Mouse (Mus musculus) heart, embryonic 10.5 days (tissue): ENCODE results near the gene Tk1. TPM values are rescaled to one million over a fixed set of nuclear protein-coding genes. Genes with fewer than 3 reads are reported as not detected.

Experiments used
- DNase-seq: peaks from one replicate; pipeline ENCODE4 v3.0.0-alpha.2; 2017; ENCODE audit warnings: low spot score
- H3K27ac ChIP-seq: fragments of 300-500 bp; sonication (generic); 2 replicates; pipeline ENCODE4 v1.5.1; 2016; ENCODE audit warnings: mild to moderate bottlenecking
- H3K27me3 ChIP-seq: fragments of 300-500 bp; sonication (generic); 2 replicates; pipeline ENCODE4 v1.6.1; 2016; ENCODE audit warnings: mild to moderate bottlenecking; ENCODE audit not compliant: poor library complexity, insufficient read depth, severe bottlenecking
- H3K36me3 ChIP-seq: fragments of 300-500 bp; sonication (generic); 2 replicates; pipeline ENCODE4 v1.6.1; 2016; ENCODE audit warnings: mild to moderate bottlenecking, moderate library complexity
- H3K4me1 ChIP-seq: fragments of 300-500 bp; sonication (generic); 2 replicates; pipeline ENCODE4 v1.6.1; 2016; ENCODE audit warnings: mild to moderate bottlenecking
- H3K4me3 ChIP-seq: fragments of 300-500 bp; sonication (generic); 2 replicates; pipeline ENCODE4 v1.5.1; 2016; ENCODE audit warnings: mild to moderate bottlenecking, moderate library complexity
- H3K9me3 ChIP-seq: fragments of 300-500 bp; sonication (generic); 2 replicates; pipeline ENCODE4 v1.6.1; 2016; ENCODE audit warnings: mild to moderate bottlenecking, moderate library complexity
- WGBS: fragments of 180-500 bp; shearing (Covaris S2); methylation state at CpG from one replicate; pipeline ENCODE4 v1.1.7; 2016; 5-methylcytosine and 5-hydroxymethylcytosine counted together
- polyA plus RNA-seq: library from polyadenylated mRNA; unstranded; fragments of >200 nt; fragmentation: Nextera tagmentation; extraction: Ambion mirVana; gene quantifications from 2 replicates; pipeline ENCODE4 v1.2.1, GENCODE M21; 2016

The Tk1 gene
- polyA plus RNA-seq, 1 experiment from 2014 or later = 134 TPM

- Histone ChIP-seq H3K9me3 (no peaks in the 10 kb centered on the region), H3K36me3 (peaks cover 39% of the 10 kb centered on the region), H3K4me1 (peaks cover 63% of the 10 kb centered on the region), H3K4me3 (peak overlapping the region; percentile 79), H3K27ac (peak overlapping the region; percentile 93), H3K27me3 (peaks cover 36% of the 10 kb centered on the region)
- peak; percentile 85 for DNase-seq
- WGBS = 3% methylated on average over 38 of the region's 38 CpGs
Observed at GRCm38 (mm10) chr11:117779434-117780198, 46.3 kb downstream of the Tk1 start.

- 63% methylated on average over 12 of the region's 12 CpGs for WGBS
Observed at GRCm38 (mm10) chr11:117778851-117779433, 47.0 kb downstream of the Tk1 start.

GRCm38 (mm10) chr11:117778031-117778430 is 47.9 kb downstream of the Tk1 start:
- WGBS = 96% methylated on average over 11 of the region's 11 CpGs
- H3K4me1 ChIP-seq = peaks cover 57% of the 10 kb centered on the region
- no peak overlapping the region for H3K4me3 ChIP-seq
- H3K9me3 ChIP-seq = no peaks in the 10 kb centered on the region
- peak overlapping the region; percentile 37; the same call in 1 of the 2 replicates for H3K27ac ChIP-seq
- H3K27me3 ChIP-seq = peaks cover 20% of the 10 kb centered on the region
- peaks cover 54% of the 10 kb centered on the region for H3K36me3 ChIP-seq
- DNase-seq = no peak

More at GRCm38 (mm10) chr11:117778851-117779433, 47.0 kb downstream of the Tk1 start:
- H3K4me1 ChIP-seq = peaks cover 63% of the 10 kb centered on the region
- no peaks in the 10 kb centered on the region for H3K9me3 ChIP-seq
- peaks cover 46% of the 10 kb centered on the region for H3K36me3 ChIP-seq
- peak overlapping the region; percentile 79 for H3K4me3 ChIP-seq
- peaks cover 29% of the 10 kb centered on the region for H3K27me3 ChIP-seq
- DNase-seq = peak; percentile 78
- peak overlapping the region; percentile 93 for H3K27ac ChIP-seq

GRCm38 (mm10) chr11:117777111-117777510 is 48.8 kb downstream of the Tk1 start:
- Histone ChIP-seq H3K9me3 (no peaks in the 10 kb centered on the region), H3K36me3 (peaks cover 62% of the 10 kb centered on the region), H3K27ac (no peak overlapping the region), H3K4me3 (no peak overlapping the region), H3K4me1 (peaks cover 54% of the 10 kb centered on the region), H3K27me3 (peaks cover 11% of the 10 kb centered on the region)
- 83% methylated on average over 5 of the region's 5 CpGs for WGBS
- DNase-seq = no peak

GRCm38 (mm10) chr11:117776085-117776792 is 49.7 kb downstream of the Tk1 start:
- no peaks in the 10 kb centered on the region for H3K9me3 ChIP-seq
- no peak overlapping the region for H3K4me3 ChIP-seq
- H3K36me3 ChIP-seq = peaks cover 70% of the 10 kb centered on the region
- 92% methylated on average over 14 of the region's 14 CpGs for WGBS
- no peak for DNase-seq
- H3K27me3 ChIP-seq = peaks cover 2% of the 10 kb centered on the region; the same call in 1 of the 2 replicates
- no peak overlapping the region; the same call in 1 of the 2 replicates for H3K27ac ChIP-seq
- peaks cover 46% of the 10 kb centered on the region for H3K4me1 ChIP-seq

- 90% methylated on average over 11 of the region's 13 CpGs for WGBS
- H3K36me3 ChIP-seq = peaks cover 74% of the 10 kb centered on the region
Observed at GRCm38 (mm10) chr11:117775540-117775939, 50.4 kb downstream of the Tk1 start.

GRCm38 (mm10) chr11:117774925-117775324 is 51.0 kb downstream of the Tk1 start:
- H3K27me3 ChIP-seq = no peaks in the 10 kb centered on the region
- peaks cover 80% of the 10 kb centered on the region for H3K36me3 ChIP-seq
- 90% methylated on average over 10 of the region's 10 CpGs for WGBS
- no peaks in the 10 kb centered on the region for H3K9me3 ChIP-seq
- H3K4me3 ChIP-seq = no peak overlapping the region
- DNase-seq = no peak
- H3K27ac ChIP-seq = no peak overlapping the region
- peaks cover 32% of the 10 kb centered on the region for H3K4me1 ChIP-seq

More at GRCm38 (mm10) chr11:117775540-117775939, 50.4 kb downstream of the Tk1 start:
- Histone ChIP-seq H3K27ac (no peak overlapping the region), H3K9me3 (no peaks in the 10 kb centered on the region), H3K4me3 (no peak overlapping the region), H3K27me3 (no peaks in the 10 kb centered on the region), H3K4me1 (peaks cover 39% of the 10 kb centered on the region)
- DNase-seq = no peak

- no peak for DNase-seq
- Histone ChIP-seq H3K27me3 (no peaks in the 10 kb centered on the region), H3K9me3 (no peaks in the 10 kb centered on the region), H3K27ac (no peak overlapping the region), H3K4me3 (no peak overlapping the region), H3K36me3 (peaks cover 81% of the 10 kb centered on the region), H3K4me1 (peaks cover 12% of the 10 kb centered on the region)
- 91% methylated on average over 7 of the region's 7 CpGs for whole genome bisulfite sequencing
Observed at GRCm38 (mm10) chr11:117772352-117772751, 53.5 kb downstream of the Tk1 start.

GRCm38 (mm10) chr11:117770407-117770806 is 55.5 kb downstream of the Tk1 start:
- peaks cover 79% of the 10 kb centered on the region for H3K36me3 ChIP-seq

GRCm38 (mm10) chr11:117769683-117770047 is 56.2 kb downstream of the Tk1 start:
- no peak overlapping the region for H3K27ac ChIP-seq
- no peaks in the 10 kb centered on the region for H3K27me3 ChIP-seq
- 91% methylated on average over 7 of the region's 7 CpGs for WGBS
- H3K4me1 ChIP-seq = peaks cover 20% of the 10 kb centered on the region
- DNase-seq = no peak
- H3K4me3 ChIP-seq = no peak overlapping the region
- no peaks in the 10 kb centered on the region for H3K9me3 ChIP-seq
- peaks cover 79% of the 10 kb centered on the region for H3K36me3 ChIP-seq

More at GRCm38 (mm10) chr11:117770407-117770806, 55.5 kb downstream of the Tk1 start:
- Histone ChIP-seq H3K27me3 (no peaks in the 10 kb centered on the region), H3K9me3 (no peaks in the 10 kb centered on the region), H3K27ac (no peak overlapping the region), H3K4me3 (no peak overlapping the region), H3K4me1 (peaks cover 20% of the 10 kb centered on the region)
- DNase-seq = no peak
- WGBS = 89% methylated on average over 10 of the region's 10 CpGs

- Histone ChIP-seq H3K4me3 (no peak overlapping the region), H3K9me3 (no peaks in the 10 kb centered on the region), H3K27ac (no peak overlapping the region), H3K36me3 (peaks cover 79% of the 10 kb centered on the region), H3K27me3 (no peaks in the 10 kb centered on the region), H3K4me1 (peaks cover 20% of the 10 kb centered on the region)
- 78% methylated on average over 20 of the region's 20 CpGs for WGBS
- DNase-seq = peak; percentile 74
Observed at GRCm38 (mm10) chr11:117768725-117769682, 56.9 kb downstream of the Tk1 start.

- no peak for DNase-seq
- peaks cover 12% of the 10 kb centered on the region; the same call in 1 of the 2 replicates for H3K4me1 ChIP-seq
- H3K27ac ChIP-seq = peak overlapping the region; percentile 67
- no peak overlapping the region for H3K4me3 ChIP-seq
- WGBS = 78% methylated on average over 3 of the region's 3 CpGs
- peaks cover 69% of the 10 kb centered on the region for H3K36me3 ChIP-seq
- H3K9me3 ChIP-seq = no peaks in the 10 kb centered on the region
- no peaks in the 10 kb centered on the region for H3K27me3 ChIP-seq
Observed at GRCm38 (mm10) chr11:117766275-117766674, 59.6 kb downstream of the Tk1 start.
